Mouse (Mus musculus): Measurements from ENCODE around the gene Plekhh2. TPM values are rescaled to one million over a fixed set of nuclear protein-coding genes. Genes with fewer than 3 reads are reported as not detected.
A peak's percentile ranks its signal among the peaks of the same experiment; 100 is the strongest.

Gene Plekhh2
- total and polyA plus RNA-seq, 3 experiments, result 1.4 to 2.0 (median 1.7) TPM

DNA sequence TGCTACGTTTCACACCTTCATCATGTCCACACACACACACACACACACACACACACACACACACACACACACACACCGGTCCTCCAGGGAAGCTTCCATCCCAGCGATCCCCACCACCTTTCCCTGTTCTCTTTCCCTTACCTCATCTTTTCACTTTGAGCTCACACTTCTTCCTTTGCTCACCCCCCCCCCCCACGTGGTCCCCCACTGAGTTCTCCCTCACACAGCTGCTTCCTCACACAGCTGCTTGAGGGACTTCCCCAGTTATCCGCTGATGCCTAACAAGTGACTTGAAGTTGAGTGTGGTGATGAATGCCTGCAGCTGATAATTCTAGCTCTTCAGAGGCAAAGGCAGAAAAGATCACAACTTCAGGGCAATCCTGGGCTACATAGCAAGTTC, 95.9 kb downstream of the Plekhh2 start:
- no peaks in the 10 kb centered on the region for H3K79me2 ChIP-seq (replicated peaks; ENCODE audit: control insufficient read depth, insufficient read depth, low read length)
- intact Hi-C loops (cut with DNase I), result no loop called here
- H3K4me1 ChIP-seq (ENCODE audit: control insufficient read depth, insufficient read depth, low read length), result peaks cover 3% of the 10 kb centered on the region
- H3K4me3 ChIP-seq, result no peak overlapping the region
- H3K9ac ChIP-seq (ENCODE audit: low read depth, low read length), result no peak overlapping the region
- H3K27me3 ChIP-seq (ENCODE audit: control insufficient read depth, insufficient read depth, low read length), result no peaks in the 10 kb centered on the region
- DNase-seq, result no peak
- 47% methylated on average over 5 of the region's 5 CpGs for WGBS
- H3K36me3 ChIP-seq (ENCODE audit: control insufficient read depth, insufficient read depth, low read length), result peaks cover 6% of the 10 kb centered on the region
- no peak overlapping the region for H3K27ac ChIP-seq
- TF ChIP-seq POLR2A (IDR thresholded peaks at IDR 0.05; ENCODE audit: insufficient read depth, low read depth, low read length), result no peak
- no peak for TF ChIP-seq CTCF (IDR thresholded peaks at IDR 0.05)
- no peak for TF ChIP-seq EP300 (IDR thresholded peaks at IDR 0.05; ENCODE audit: insufficient read depth, low read depth, low read length)

DNA sequence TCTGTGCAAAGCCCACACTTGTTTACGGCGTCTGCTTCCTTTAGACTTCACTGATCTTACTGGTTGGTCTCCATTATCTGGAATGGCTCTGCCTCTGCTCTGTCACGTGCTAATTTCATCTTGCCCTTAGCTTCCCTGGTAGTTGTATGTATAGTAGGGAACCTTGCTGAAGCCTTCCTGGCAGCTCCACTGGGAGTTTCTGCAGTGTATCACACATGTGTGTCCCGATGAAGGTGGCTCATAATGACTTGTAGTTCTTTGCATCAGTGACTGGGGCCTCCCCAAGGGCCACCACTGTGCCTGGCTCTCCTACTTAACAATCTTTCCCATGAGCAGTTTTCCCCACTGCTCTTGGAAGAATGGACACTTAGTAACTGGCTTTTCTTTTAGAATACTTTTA, 96.9 kb downstream of the Plekhh2 start:
- H3K79me2 ChIP-seq (replicated peaks; ENCODE audit: control insufficient read depth, insufficient read depth, low read length), result no peaks in the 10 kb centered on the region
- H3K27me3 ChIP-seq (ENCODE audit: control insufficient read depth, insufficient read depth, low read length), result no peaks in the 10 kb centered on the region
- H3K36me3 ChIP-seq (ENCODE audit: control insufficient read depth, insufficient read depth, low read length), result no peaks in the 10 kb centered on the region
- intact Hi-C loops (cut with DNase I), result no loop called here
- TF ChIP-seq CTCF (IDR thresholded peaks at IDR 0.05) (no peak), POLR2A (IDR thresholded peaks at IDR 0.05; ENCODE audit: insufficient read depth, low read depth, low read length) (no peak), EP300 (IDR thresholded peaks at IDR 0.05; ENCODE audit: insufficient read depth, low read depth, low read length) (no peak)
- no peak overlapping the region for H3K27ac ChIP-seq
- DNase-seq, result no peak
- 74% methylated on average over 4 of the region's 4 CpGs for WGBS
- H3K9ac ChIP-seq (ENCODE audit: low read depth, low read length), result no peak overlapping the region
- H3K4me1 ChIP-seq (ENCODE audit: control insufficient read depth, insufficient read depth, low read length), result no peaks in the 10 kb centered on the region; the same call in 1 of the 2 replicates
- H3K4me3 ChIP-seq, result no peak overlapping the region

DNA sequence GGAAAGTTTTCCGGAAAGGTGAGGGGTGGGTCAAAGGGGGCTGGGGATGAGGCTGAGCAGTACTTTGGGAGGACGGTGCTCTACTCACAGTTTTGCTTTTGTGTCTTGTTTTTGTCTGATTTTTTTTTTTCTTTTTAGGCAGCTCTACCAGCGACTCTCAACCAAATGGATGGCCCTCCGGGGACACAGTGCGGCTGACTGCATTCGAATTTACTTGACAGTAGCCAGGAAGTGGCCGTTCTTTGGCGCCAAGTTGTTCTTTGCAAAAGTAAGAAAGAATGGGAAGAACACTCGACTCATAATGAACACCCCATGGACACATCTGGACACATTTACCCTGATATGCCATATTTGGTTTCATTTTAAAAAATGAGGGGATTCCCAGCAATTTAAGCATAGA, 99.8 kb downstream of the Plekhh2 start:
- Histone ChIP-seq H3K27me3 (ENCODE audit: control insufficient read depth, insufficient read depth, low read length) (no peaks in the 10 kb centered on the region), H3K79me2 (replicated peaks; ENCODE audit: control insufficient read depth, insufficient read depth, low read length) (no peaks in the 10 kb centered on the region), H3K9ac (ENCODE audit: low read depth, low read length) (no peak overlapping the region), H3K27ac (no peak overlapping the region), H3K36me3 (ENCODE audit: control insufficient read depth, insufficient read depth, low read length) (no peaks in the 10 kb centered on the region), H3K4me1 (ENCODE audit: control insufficient read depth, insufficient read depth, low read length) (no peaks in the 10 kb centered on the region; the same call in 1 of the 2 replicates), H3K4me3 (no peak overlapping the region)
- WGBS, result 55% methylated on average over 9 of the region's 9 CpGs
- DNase-seq, result peak in 1 of 2 experiments; percentile 47
- TF ChIP-seq EP300 (IDR thresholded peaks at IDR 0.05; ENCODE audit: insufficient read depth, low read depth, low read length), result no peak
- TF ChIP-seq CTCF (IDR thresholded peaks at IDR 0.05), result no peak
- no peak for TF ChIP-seq POLR2A (IDR thresholded peaks at IDR 0.05; ENCODE audit: insufficient read depth, low read depth, low read length)
- intact Hi-C loops (cut with DNase I), result no loop called here

DNA sequence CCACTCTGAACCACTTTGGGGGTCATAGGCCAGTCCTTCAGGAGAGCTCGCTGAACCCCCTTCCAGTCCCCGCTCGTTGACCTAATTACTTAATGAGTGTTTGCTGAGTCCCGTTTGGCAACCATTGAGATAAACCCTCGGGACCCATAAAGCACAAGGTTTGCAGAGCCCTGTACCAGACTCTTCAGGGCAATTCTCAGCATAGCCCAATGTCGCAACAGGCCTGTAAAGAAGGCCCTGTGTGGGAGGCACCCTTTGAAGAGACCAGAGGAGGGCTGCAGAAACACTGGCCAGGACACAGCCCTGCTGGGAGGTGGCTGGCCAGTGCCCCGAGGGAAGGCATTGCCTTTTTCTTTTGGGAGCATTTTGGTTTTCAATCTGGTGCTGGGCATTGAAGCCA, 100.3 kb downstream of the Plekhh2 start:
- 64% methylated on average over 7 of the region's 7 CpGs for WGBS
- DNase-seq, result peak; percentile 28 to 34

DNA sequence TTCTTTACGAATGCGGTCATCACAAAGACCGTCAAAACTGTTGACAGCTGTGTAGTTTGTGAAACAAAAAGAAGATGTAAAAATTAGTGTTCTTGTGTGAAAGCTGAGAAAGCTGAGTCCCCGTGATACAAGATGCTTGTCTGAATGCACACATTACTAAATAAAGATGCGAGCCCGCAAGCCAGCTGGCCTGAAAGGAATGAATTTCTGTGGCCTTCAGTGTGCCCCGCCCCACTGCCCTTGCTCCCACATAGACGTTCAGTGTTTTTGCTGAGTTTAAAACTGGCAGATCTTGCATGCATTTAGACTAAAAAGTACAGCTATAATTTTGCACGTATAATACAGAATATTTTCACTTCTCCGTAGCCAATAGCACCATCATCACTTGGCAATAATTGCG, 104.1 kb downstream of the Plekhh2 start:
- WGBS, result 84% methylated on average over 11 of the region's 11 CpGs
- intact Hi-C loops (cut with DNase I), result no loop called here
- no peaks in the 10 kb centered on the region for H3K79me2 ChIP-seq (replicated peaks; ENCODE audit: control insufficient read depth, insufficient read depth, low read length)

More for the DNA sequence above, 100.3 kb downstream of the Plekhh2 start:
- H3K4me1 ChIP-seq (ENCODE audit: control insufficient read depth, insufficient read depth, low read length), result no peaks in the 10 kb centered on the region; the same call in 1 of the 2 replicates
- H3K27me3 ChIP-seq (ENCODE audit: control insufficient read depth, insufficient read depth, low read length), result no peaks in the 10 kb centered on the region
- TF ChIP-seq CTCF (IDR thresholded peaks at IDR 0.05), result no peak
- TF ChIP-seq POLR2A (IDR thresholded peaks at IDR 0.05; ENCODE audit: insufficient read depth, low read depth, low read length), result no peak
- TF ChIP-seq EP300 (IDR thresholded peaks at IDR 0.05; ENCODE audit: insufficient read depth, low read depth, low read length), result no peak
- intact Hi-C loops (cut with DNase I), result no loop called here
- H3K36me3 ChIP-seq (ENCODE audit: control insufficient read depth, insufficient read depth, low read length), result no peaks in the 10 kb centered on the region
- H3K27ac ChIP-seq, result no peak overlapping the region
- H3K4me3 ChIP-seq, result no peak overlapping the region
- H3K9ac ChIP-seq (ENCODE audit: low read depth, low read length), result no peak overlapping the region
- no peaks in the 10 kb centered on the region for H3K79me2 ChIP-seq (replicated peaks; ENCODE audit: control insufficient read depth, insufficient read depth, low read length)

DNA sequence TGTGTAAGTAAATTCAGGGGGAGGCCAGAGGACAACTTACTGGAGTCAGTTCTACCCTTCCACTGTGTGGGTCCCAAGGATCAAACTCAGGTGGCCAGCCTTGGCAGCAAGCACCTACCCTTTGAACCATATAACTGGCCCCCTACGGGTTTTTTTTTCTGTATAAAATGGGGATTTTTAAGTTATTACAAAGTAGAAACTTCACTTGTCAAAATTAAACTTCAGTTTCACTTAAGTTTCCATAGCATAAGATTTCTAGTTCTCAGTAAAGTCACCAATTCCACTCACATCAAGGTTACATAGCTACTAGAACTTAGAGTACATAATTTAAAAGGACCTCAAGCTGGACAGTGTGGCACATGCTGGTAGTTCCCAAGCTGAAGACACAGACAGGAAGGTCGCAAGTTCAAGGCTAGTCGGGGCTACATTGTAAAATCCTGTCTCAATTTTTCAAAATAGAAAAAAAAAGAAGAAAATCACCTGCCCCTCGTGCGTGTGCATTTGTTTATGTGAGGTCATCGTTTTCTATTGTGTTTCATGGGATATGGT, 104.9 kb downstream of the Plekhh2 start:
- Histone ChIP-seq H3K27ac (no peak overlapping the region), H3K4me1 (ENCODE audit: control insufficient read depth, insufficient read depth, low read length) (no peaks in the 10 kb centered on the region; the same call in 1 of the 2 replicates), H3K4me3 (no peak overlapping the region), H3K27me3 (ENCODE audit: control insufficient read depth, insufficient read depth, low read length) (no peaks in the 10 kb centered on the region), H3K79me2 (replicated peaks; ENCODE audit: control insufficient read depth, insufficient read depth, low read length) (no peaks in the 10 kb centered on the region), H3K9ac (ENCODE audit: low read depth, low read length) (no peak overlapping the region), H3K36me3 (ENCODE audit: control insufficient read depth, insufficient read depth, low read length) (no peaks in the 10 kb centered on the region)
- intact Hi-C loops (cut with DNase I), result no loop called here
- no peak for DNase-seq
- 58% methylated on average over 6 of the region's 6 CpGs for WGBS
- no peak for TF ChIP-seq CTCF (IDR thresholded peaks at IDR 0.05)
- no peak for TF ChIP-seq POLR2A (IDR thresholded peaks at IDR 0.05; ENCODE audit: insufficient read depth, low read depth, low read length)
- no peak for TF ChIP-seq EP300 (IDR thresholded peaks at IDR 0.05; ENCODE audit: insufficient read depth, low read depth, low read length)

More for the DNA sequence above, 104.1 kb downstream of the Plekhh2 start:
- no peaks in the 10 kb centered on the region; the same call in 1 of the 2 replicates for H3K4me1 ChIP-seq (ENCODE audit: control insufficient read depth, insufficient read depth, low read length)
- H3K9ac ChIP-seq (ENCODE audit: low read depth, low read length), result no peak overlapping the region
- no peaks in the 10 kb centered on the region for H3K36me3 ChIP-seq (ENCODE audit: control insufficient read depth, insufficient read depth, low read length)
- no peaks in the 10 kb centered on the region for H3K27me3 ChIP-seq (ENCODE audit: control insufficient read depth, insufficient read depth, low read length)
- no peak overlapping the region for H3K27ac ChIP-seq
- DNase-seq, result no peak
- TF ChIP-seq CTCF (IDR thresholded peaks at IDR 0.05) (no peak), EP300 (IDR thresholded peaks at IDR 0.05; ENCODE audit: insufficient read depth, low read depth, low read length) (no peak), POLR2A (IDR thresholded peaks at IDR 0.05; ENCODE audit: insufficient read depth, low read depth, low read length) (no peak)
- no peak overlapping the region for H3K4me3 ChIP-seq

Measured in heart, adult 2 months (tissue).